Mouse (Mus musculus) heart, embryonic 14.5 days (tissue): ENCODE data around the gene Slc16a3. TPM values are rescaled to one million over a fixed set of nuclear protein-coding genes. Genes with fewer than 3 reads are reported as not detected.

Source experiments
- ATAC-seq: fragments of 200-750 bp; cut with Nextera tagmentation; 2 replicates; pipeline ENCODE4 v1.8.0; 2017; ENCODE audit warnings: low read depth, moderate TSS enrichment; ENCODE audit not compliant: insufficient number of reproducible peaks, insufficient read depth, low FRiP score
- H3K27ac ChIP-seq, 2 experiments: fragments of 200-500 bp in 1 of 2; fragments of 300-500 bp in 1 of 2; sonication (generic) in 1 of 2; replicated peaks in 1 of 2; 2 replicates each; pipeline ENCODE4 v1.5.1; 2012 to 2014; ENCODE audit warnings: low read depth in 2 of 2, low read length in 2 of 2, control low read depth in 1 of 2, mild to moderate bottlenecking in 1 of 2, mixed read lengths in 1 of 2; ENCODE audit not compliant: control insufficient read depth in 1 of 2, insufficient read depth in 1 of 2
- H3K27me3 ChIP-seq: fragments of 300-500 bp; sonication (generic); 2 replicates; pipeline ENCODE4 v1.6.1; 2014; ENCODE audit warnings: mild to moderate bottlenecking, low read length, control low read depth; ENCODE audit not compliant: control insufficient read depth, insufficient read depth
- H3K36me3 ChIP-seq: fragments of 300-500 bp; sonication (generic); 2 replicates; pipeline ENCODE4 v1.6.1; 2014; ENCODE audit warnings: mild to moderate bottlenecking, control low read depth, low read length, mixed read lengths; ENCODE audit not compliant: control insufficient read depth, insufficient read depth
- H3K4me1 ChIP-seq, 2 experiments: fragments of 200-500 bp in 1 of 2; fragments of 300-500 bp in 1 of 2; sonication (generic) in 1 of 2; 2 replicates each; pipeline ENCODE4 v1.6.1; 2012 to 2014; ENCODE audit warnings: low read length in 2 of 2, control low read depth in 1 of 2, mixed read lengths in 1 of 2; ENCODE audit not compliant: control insufficient read depth in 2 of 2, insufficient read depth in 2 of 2
- H3K4me2 ChIP-seq: fragments of 300-500 bp; sonication (generic); 2 replicates; pipeline ENCODE4 v1.6.1; 2014; ENCODE audit warnings: mild to moderate bottlenecking, low read length
- H3K4me3 ChIP-seq, 2 experiments: fragments of 200-500 bp in 1 of 2; fragments of 300-500 bp in 1 of 2; sonication (generic) in 1 of 2; 2 replicates each; pipeline ENCODE4 v1.5.1; 2012 to 2014; ENCODE audit warnings: low read length in 2 of 2, mild to moderate bottlenecking in 2 of 2, control low read depth in 1 of 2, low read depth in 1 of 2, moderate library complexity in 1 of 2; ENCODE audit not compliant: control insufficient read depth in 1 of 2, insufficient read depth in 1 of 2
- H3K9ac ChIP-seq: fragments of 300-500 bp; sonication (generic); 2 replicates; pipeline ENCODE4 v1.6.1; 2014; ENCODE audit warnings: mild to moderate bottlenecking, low read length
- H3K9me3 ChIP-seq: fragments of 300-500 bp; sonication (generic); 2 replicates; pipeline ENCODE4 v1.6.1; 2016; ENCODE audit warnings: low read length, control low read depth; ENCODE audit not compliant: control insufficient read depth
- WGBS: fragments of 180-500 bp; shearing (Covaris S2); extraction: QIAGEN DNeasy Blood & Tissue Kit; methylation state at CpG from one replicate; pipeline ENCODE4 v1.1.7; 2014; 5-methylcytosine and 5-hydroxymethylcytosine counted together
- polyA plus RNA-seq: library from polyadenylated mRNA; unstranded; fragments of >200 nt; fragmentation: Nextera tagmentation; extraction: Ambion mirVana; gene quantifications from 2 replicates; pipeline ENCODE4 v1.2.1, GENCODE M21; 2014

The Slc16a3 gene
- polyA plus RNA-seq, 1 experiment from 2014 or later = 111 TPM

DNA sequence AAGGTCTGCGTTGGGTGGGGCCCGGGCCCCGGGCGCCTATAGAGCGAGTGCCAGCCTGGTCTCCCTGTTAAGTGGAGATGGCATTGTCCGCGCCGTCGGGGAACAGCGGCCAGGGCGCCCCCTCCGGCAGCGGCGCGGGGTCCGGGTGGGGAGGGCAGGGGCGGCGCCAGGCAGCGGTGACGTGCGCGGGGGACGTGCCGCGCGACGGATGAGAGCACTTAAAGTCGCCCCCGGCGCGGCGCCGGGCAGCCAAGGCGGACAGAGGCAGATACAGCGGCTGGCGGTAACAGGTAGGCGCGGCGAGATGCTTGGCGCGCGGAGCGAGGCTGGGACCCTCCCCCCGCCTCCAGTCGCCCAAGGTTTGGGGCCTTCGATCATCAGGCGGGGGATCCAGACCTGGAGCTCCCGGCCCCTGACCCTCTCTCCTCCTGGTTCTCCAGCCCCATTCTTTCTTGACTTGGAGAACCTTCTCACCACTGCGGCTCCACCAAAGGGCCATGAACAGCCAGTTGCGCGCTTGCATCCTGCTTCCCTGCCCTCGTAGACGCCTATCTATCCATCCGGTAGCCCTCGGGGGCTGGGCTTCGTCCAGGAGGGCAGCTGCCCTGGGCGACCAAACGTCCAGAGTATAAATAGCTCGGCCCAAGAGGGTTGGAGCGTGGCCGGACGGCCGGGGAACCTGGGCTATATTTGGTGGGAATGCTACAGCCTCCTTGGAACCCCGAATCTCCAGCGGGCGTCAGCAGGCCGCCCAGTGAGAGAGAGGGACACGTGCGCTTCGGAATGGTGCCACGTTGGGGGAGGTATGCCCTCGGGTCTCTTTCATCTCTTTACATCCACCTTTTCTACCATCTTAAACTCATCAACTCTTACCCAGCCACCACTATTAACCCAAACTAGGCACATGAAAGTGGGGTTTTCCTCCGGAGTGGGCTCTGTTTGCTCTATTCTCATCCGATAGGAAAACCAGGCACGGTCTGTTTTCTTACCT, 876 bp downstream of the Slc16a3 start:
- Histone ChIP-seq H3K27ac (peak overlapping the region; percentile 84 to 92), H3K9ac (peak overlapping the region; percentile 92), H3K4me1 (peaks cover 25 to 38% of the 10 kb centered on the region in 2 experiments), H3K36me3 (peaks cover 8% of the 10 kb centered on the region), H3K9me3 (no peaks in the 10 kb centered on the region), H3K27me3 (no peaks in the 10 kb centered on the region; the same call in 1 of the 2 replicates), H3K4me2 (peak overlapping the region; percentile 66), H3K4me3 (peak overlapping the region; percentile 66 to 72)
- ATAC-seq = peak; percentile 23; the same call in 1 of the 2 replicates
- under 1% methylated on average over 68 of the region's 75 CpGs for WGBS

DNA sequence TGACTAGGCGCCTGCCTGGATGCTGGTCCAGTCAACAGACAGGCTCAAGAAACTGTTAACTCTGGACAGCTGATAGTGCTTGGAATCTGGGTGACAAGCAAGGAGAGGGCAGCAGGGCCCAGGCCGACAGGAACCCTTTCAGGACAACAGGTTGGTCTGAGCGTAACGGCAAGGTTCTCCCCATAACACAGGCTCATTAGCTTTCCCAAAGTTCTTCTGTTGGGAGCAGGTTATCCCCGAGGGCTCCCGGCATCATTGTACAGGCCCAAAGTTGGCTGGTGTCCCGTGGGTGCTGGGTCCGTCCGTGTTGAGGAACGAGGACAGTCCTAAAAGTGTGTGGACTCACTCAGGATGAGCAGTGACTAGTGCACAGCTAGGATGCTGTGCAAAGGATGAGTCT, 1.6 kb downstream of the Slc16a3 start:
- peaks cover 25 to 42% of the 10 kb centered on the region in 2 experiments for H3K4me1 ChIP-seq
- H3K27ac ChIP-seq = peak overlapping the region; percentile 84 to 92

DNA sequence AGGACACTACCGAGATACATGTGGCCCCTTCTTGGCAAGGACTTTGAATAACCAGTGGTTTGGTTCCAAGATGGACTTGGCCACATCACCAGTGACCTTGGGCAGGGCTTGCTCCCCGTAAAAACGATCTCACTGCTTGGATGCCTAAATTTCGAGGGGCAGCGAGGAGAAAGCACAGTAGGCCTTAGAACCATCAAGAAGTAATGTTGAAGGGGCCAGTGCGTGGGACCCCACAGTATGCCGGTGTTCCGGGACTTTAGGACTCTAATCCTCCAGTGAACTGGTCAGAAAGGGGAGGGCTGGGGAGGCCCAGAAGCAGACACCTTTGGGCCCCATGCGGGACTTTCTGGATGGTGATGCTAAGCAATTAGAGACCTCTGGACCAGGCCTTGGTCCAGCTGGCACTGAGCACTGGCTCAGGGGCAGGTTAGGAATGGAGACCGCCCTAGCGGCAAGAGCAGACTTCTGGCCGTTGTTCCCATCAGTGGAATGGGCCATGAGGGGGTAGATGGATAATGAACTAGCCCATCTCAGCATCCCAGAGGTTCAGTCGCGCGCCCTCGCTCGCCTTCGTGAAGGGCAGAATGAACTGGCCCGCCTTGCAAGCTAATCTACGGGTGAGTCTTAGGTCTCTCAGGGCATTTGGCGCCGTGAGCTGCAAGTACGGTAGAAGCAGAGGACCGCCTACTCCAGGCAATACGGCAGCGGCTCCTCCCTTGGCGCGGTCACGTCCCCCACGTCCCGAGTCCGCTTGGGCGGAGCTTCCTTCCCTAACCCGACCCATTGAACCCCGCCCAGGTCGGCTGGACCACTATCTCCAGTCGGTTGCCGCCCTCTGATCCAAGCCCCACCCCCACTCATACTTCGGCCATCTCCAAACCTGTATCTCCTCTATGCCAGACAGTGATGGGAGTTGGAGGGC, 2.3 kb downstream of the Slc16a3 start:
- no peaks in the 10 kb centered on the region for H3K9me3 ChIP-seq
- peak; percentile 73 for ATAC-seq
- peak overlapping the region; percentile 84 to 92 for H3K27ac ChIP-seq
- peak overlapping the region; percentile 92 for H3K9ac ChIP-seq
- H3K4me2 ChIP-seq = peak overlapping the region; percentile 66
- WGBS = 3% methylated on average over 39 of the region's 39 CpGs
- H3K4me3 ChIP-seq = peak overlapping the region; percentile 66 to 72
- H3K4me1 ChIP-seq = peaks cover 25 to 43% of the 10 kb centered on the region in 2 experiments
- H3K27me3 ChIP-seq = no peaks in the 10 kb centered on the region
- H3K36me3 ChIP-seq = peaks cover 22% of the 10 kb centered on the region

More for the DNA sequence above, 1.6 kb downstream of the Slc16a3 start:
- H3K36me3 ChIP-seq = peaks cover 15% of the 10 kb centered on the region
- no peaks in the 10 kb centered on the region for H3K27me3 ChIP-seq
- 11% methylated on average over 10 of the region's 10 CpGs for WGBS
- peak overlapping the region; percentile 66 to 72 for H3K4me3 ChIP-seq
- H3K9ac ChIP-seq = peak overlapping the region; percentile 92
- ATAC-seq = no peak
- no peaks in the 10 kb centered on the region for H3K9me3 ChIP-seq
- H3K4me2 ChIP-seq = peak overlapping the region; percentile 66

DNA sequence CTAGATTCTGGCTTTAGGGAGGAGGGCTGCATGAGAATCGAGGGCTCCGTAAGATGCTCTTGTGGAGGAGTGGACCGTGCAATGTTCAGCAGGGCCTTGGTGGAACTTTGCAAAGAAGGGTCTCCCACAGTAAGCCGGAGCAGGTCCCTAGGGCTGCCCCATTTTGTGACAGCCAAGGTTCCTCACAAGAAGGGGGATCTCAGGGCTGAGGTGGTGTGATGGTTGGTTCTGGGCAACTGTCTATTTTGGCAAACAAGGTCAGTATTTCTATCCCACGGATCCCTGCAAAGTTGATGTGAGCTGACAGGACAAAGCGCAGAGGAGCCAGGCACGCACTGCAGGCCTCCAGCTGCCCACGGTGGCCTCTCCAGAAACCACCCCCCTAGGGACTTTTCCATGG, 3.0 kb downstream of the Slc16a3 start:
- Histone ChIP-seq H3K36me3 (peaks cover 29% of the 10 kb centered on the region), H3K9ac (peak overlapping the region; percentile 72), H3K9me3 (no peaks in the 10 kb centered on the region), H3K27me3 (no peaks in the 10 kb centered on the region), H3K4me3 (peak overlapping the region; percentile 66 to 72), H3K4me2 (peak overlapping the region; percentile 66), H3K27ac (peak overlapping the region; percentile 75 to 92), H3K4me1 (peaks cover 25 to 45% of the 10 kb centered on the region in 2 experiments)
- 19% methylated on average over 8 of the region's 8 CpGs for WGBS
- peak; percentile 0; the same call in 1 of the 2 replicates for ATAC-seq

DNA sequence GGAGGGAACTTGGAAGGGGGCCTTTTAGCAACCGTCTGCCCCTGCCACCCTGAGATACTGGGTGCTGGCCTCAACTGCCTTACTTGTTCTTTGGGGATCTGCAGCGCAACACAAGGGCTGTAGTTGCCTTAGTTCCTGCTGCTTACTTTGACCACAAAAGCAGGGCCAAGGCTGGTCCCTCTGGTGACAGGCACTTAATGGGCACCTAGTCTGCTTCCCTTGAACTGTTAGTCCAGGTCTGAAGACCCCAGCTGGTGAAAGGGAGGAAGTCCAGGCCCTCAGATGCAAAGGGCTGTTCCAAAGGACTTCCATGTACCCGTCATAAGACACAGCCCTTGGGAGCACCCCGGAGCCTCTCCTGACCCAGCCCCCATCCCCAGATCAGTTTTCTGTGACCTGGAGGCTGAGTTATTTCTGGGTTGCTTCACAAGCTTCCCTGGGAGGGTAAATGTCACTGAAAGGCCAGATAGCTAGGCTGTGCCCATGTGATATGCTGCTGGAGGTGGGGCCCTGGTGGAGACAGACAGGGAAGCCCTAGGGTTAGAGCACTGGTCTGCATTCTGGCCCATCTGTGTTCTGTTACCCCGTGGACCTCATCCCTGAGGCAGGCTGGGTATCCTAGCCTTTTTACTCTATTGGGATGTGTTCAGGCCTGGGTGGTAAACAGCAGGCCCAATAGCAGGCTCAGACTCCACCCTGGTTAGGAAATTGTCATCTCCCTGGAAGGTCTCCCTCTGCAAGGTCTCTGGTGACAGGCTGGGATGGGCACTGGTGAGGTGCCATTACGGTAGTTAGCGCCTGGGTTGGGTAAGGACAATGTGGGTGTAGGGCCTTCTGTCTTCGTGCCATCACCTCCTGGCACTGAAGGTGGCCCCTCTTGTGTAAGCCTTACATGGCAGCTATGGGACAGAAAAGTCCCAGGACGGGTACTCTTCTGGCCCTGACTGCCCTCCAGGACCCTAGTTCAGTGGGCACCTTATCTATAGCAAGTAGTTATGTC, 3.8 kb downstream of the Slc16a3 start:
- H3K9ac ChIP-seq = peak overlapping the region; percentile 72
- peak overlapping the region; percentile 75 to 92 for H3K27ac ChIP-seq
- ATAC-seq = no peak
- peaks cover 37% of the 10 kb centered on the region for H3K36me3 ChIP-seq
- WGBS = 58% methylated on average over 9 of the region's 9 CpGs
- peaks cover 31 to 53% of the 10 kb centered on the region in 2 experiments for H3K4me1 ChIP-seq
- peak overlapping the region; percentile 66 for H3K4me2 ChIP-seq
- peak overlapping the region; percentile 66 to 72 for H3K4me3 ChIP-seq
- no peaks in the 10 kb centered on the region for H3K27me3 ChIP-seq
- H3K9me3 ChIP-seq = no peaks in the 10 kb centered on the region

DNA sequence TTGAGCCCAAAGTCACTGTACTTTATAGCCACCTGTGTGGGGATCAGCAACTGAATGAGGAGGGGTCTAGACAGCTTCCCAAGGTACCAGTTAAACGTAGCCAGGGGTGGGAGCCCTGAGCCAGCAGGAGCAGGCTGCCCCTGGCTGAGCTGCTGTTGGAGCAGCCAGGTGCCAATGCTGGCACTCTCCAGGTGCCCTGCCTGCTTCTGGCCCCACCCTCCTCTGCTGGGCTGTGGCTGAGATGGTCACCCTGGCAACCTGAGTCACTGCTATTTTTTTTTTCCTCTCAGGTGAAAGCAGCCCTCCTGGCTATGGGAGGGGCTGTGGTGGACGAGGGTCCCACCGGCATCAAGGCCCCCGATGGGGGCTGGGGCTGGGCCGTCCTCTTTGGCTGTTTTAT, 6.7 kb downstream of the Slc16a3 start:
- Histone ChIP-seq H3K4me3 (no peak overlapping the region), H3K36me3 (peaks cover 65% of the 10 kb centered on the region), H3K27ac (no peak overlapping the region), H3K9ac (no peak overlapping the region), H3K27me3 (no peaks in the 10 kb centered on the region), H3K4me2 (no peak overlapping the region), H3K4me1 (peaks cover 48 to 72% of the 10 kb centered on the region in 2 experiments), H3K9me3 (no peaks in the 10 kb centered on the region)
- 79% methylated on average over 5 of the region's 5 CpGs for WGBS
- ATAC-seq = no peak
